Mouse (Mus musculus): ENCODE results near the gene Slc25a18. TPM values are rescaled to one million over a fixed set of nuclear protein-coding genes. Genes with fewer than 3 reads are reported as not detected.

Gene Slc25a18
- 0.08 and 0.19 TPM in 2 replicates for polyA plus RNA-seq (2016; fragmentation: Nextera tagmentation; extraction: Ambion mirVana)

- H3K27me3 ChIP-seq (ENCODE audit: low read depth, poor library complexity, severe bottlenecking), result no peaks in the 10 kb centered on the region
- H3K4me3 ChIP-seq, result no peak within 1 kb of the TSS
- H3K27ac ChIP-seq, result no peak within 1 kb of the TSS
- H3K9me3 ChIP-seq (replicated peaks), result no peaks in the 10 kb centered on the region
- H3K36me3 ChIP-seq, result peaks cover 47% of the 10 kb centered on the region
- no peak for DNase-seq (ENCODE audit: low spot score)
- WGBS, result 82% methylated on average over 5 of the region's 5 CpGs
- no peaks in the 10 kb centered on the region for H3K4me1 ChIP-seq
Observed at GRCm38 (mm10) chr6:120773149-120773628, at the start of gene Slc25a18. Gene Slc25a18 (plus strand): TSS chr6:120773578.

- Histone ChIP-seq H3K4me3 (no peak overlapping the region), H3K36me3 (peaks cover 10% of the 10 kb centered on the region), H3K27ac (no peak overlapping the region), H3K4me1 (no peaks in the 10 kb centered on the region), H3K9me3 (replicated peaks) (no peaks in the 10 kb centered on the region), H3K27me3 (ENCODE audit: low read depth, poor library complexity, severe bottlenecking) (no peaks in the 10 kb centered on the region)
- DNase-seq (ENCODE audit: low spot score), result no peak
- WGBS, result 88% methylated on average over 2 of the region's 2 CpGs
Observed at GRCm38 (mm10) chr6:120725986-120726385, 47.4 kb upstream of the Slc25a18 start.

- WGBS, result 85% methylated on average over 3 of the region's 3 CpGs
- DNase-seq (ENCODE audit: low spot score), result no peak
- peaks cover 74% of the 10 kb centered on the region for H3K36me3 ChIP-seq
- H3K4me1 ChIP-seq, result no peaks in the 10 kb centered on the region
- no peak overlapping the region for H3K4me3 ChIP-seq
- no peaks in the 10 kb centered on the region for H3K9me3 ChIP-seq (replicated peaks)
- H3K27ac ChIP-seq, result no peak overlapping the region
- H3K27me3 ChIP-seq (ENCODE audit: low read depth, poor library complexity, severe bottlenecking), result no peaks in the 10 kb centered on the region
Observed at GRCm38 (mm10) chr6:120736011-120736410, 37.4 kb upstream of the Slc25a18 start.

GRCm38 (mm10) chr6:120736566-120736965 lies 36.8 kb upstream of the Slc25a18 start:
- Histone ChIP-seq H3K36me3 (peaks cover 76% of the 10 kb centered on the region), H3K27me3 (ENCODE audit: low read depth, poor library complexity, severe bottlenecking) (no peaks in the 10 kb centered on the region), H3K27ac (no peak overlapping the region), H3K4me3 (no peak overlapping the region), H3K4me1 (no peaks in the 10 kb centered on the region), H3K9me3 (replicated peaks) (no peaks in the 10 kb centered on the region)
- no peak for DNase-seq (ENCODE audit: low spot score)
- WGBS, result 85% methylated on average over 3 of the region's 3 CpGs

GRCm38 (mm10) chr6:120743130-120743529 lies 30.2 kb upstream of the Slc25a18 start:
- Histone ChIP-seq H3K9me3 (replicated peaks) (no peaks in the 10 kb centered on the region), H3K36me3 (peaks cover 55% of the 10 kb centered on the region), H3K4me3 (no peak overlapping the region), H3K27ac (no peak overlapping the region), H3K4me1 (no peaks in the 10 kb centered on the region), H3K27me3 (ENCODE audit: low read depth, poor library complexity, severe bottlenecking) (no peaks in the 10 kb centered on the region)
- no peak for DNase-seq (ENCODE audit: low spot score)
- 98% methylated on average over 2 of the region's 2 CpGs for WGBS

- H3K4me1 ChIP-seq, result no peaks in the 10 kb centered on the region
- H3K27me3 ChIP-seq (ENCODE audit: low read depth, poor library complexity, severe bottlenecking), result no peaks in the 10 kb centered on the region
- peaks cover 54% of the 10 kb centered on the region for H3K36me3 ChIP-seq
- 92% methylated on average over 7 of the region's 7 CpGs for WGBS
- no peak for DNase-seq (ENCODE audit: low spot score)
- no peak overlapping the region for H3K27ac ChIP-seq
- H3K9me3 ChIP-seq (replicated peaks), result no peaks in the 10 kb centered on the region
- no peak overlapping the region for H3K4me3 ChIP-seq
Observed at GRCm38 (mm10) chr6:120744266-120744665, 29.1 kb upstream of the Slc25a18 start.

GRCm38 (mm10) chr6:120746416-120746815 lies 27.0 kb upstream of the Slc25a18 start:
- Histone ChIP-seq H3K27me3 (ENCODE audit: low read depth, poor library complexity, severe bottlenecking) (no peaks in the 10 kb centered on the region), H3K36me3 (peaks cover 61% of the 10 kb centered on the region), H3K4me1 (no peaks in the 10 kb centered on the region), H3K9me3 (replicated peaks) (no peaks in the 10 kb centered on the region), H3K4me3 (no peak overlapping the region), H3K27ac (no peak overlapping the region)
- DNase-seq (ENCODE audit: low spot score), result no peak
- 93% methylated on average over 2 of the region's 2 CpGs for WGBS

GRCm38 (mm10) chr6:120761151-120761550 lies 12.2 kb upstream of the Slc25a18 start:
- Histone ChIP-seq H3K4me1 (no peaks in the 10 kb centered on the region), H3K9me3 (replicated peaks) (no peaks in the 10 kb centered on the region), H3K4me3 (no peak overlapping the region), H3K27me3 (ENCODE audit: low read depth, poor library complexity, severe bottlenecking) (no peaks in the 10 kb centered on the region), H3K36me3 (peaks cover 98% of the 10 kb centered on the region), H3K27ac (no peak overlapping the region)
- no peak for DNase-seq (ENCODE audit: low spot score)
- WGBS, result 90% methylated on average over 2 of the region's 2 CpGs

- H3K9me3 ChIP-seq (replicated peaks), result no peaks in the 10 kb centered on the region
- 85% methylated on average over 1 of the region's 1 CpGs for WGBS
Observed at GRCm38 (mm10) chr6:120769972-120770371, 3.4 kb upstream of the Slc25a18 start.

GRCm38 (mm10) chr6:120771366-120771765 lies 2.0 kb upstream of the Slc25a18 start:
- H3K27ac ChIP-seq, result no peak overlapping the region
- 93% methylated on average over 1 of the region's 1 CpGs for WGBS
- DNase-seq (ENCODE audit: low spot score), result no peak
- H3K36me3 ChIP-seq, result peaks cover 57% of the 10 kb centered on the region
- no peaks in the 10 kb centered on the region for H3K4me1 ChIP-seq
- no peaks in the 10 kb centered on the region for H3K27me3 ChIP-seq (ENCODE audit: low read depth, poor library complexity, severe bottlenecking)
- H3K4me3 ChIP-seq, result no peak overlapping the region
- H3K9me3 ChIP-seq (replicated peaks), result no peaks in the 10 kb centered on the region

More at GRCm38 (mm10) chr6:120769972-120770371, 3.4 kb upstream of the Slc25a18 start:
- no peak for DNase-seq (ENCODE audit: low spot score)
- Histone ChIP-seq H3K4me3 (no peak overlapping the region), H3K36me3 (peaks cover 70% of the 10 kb centered on the region), H3K4me1 (no peaks in the 10 kb centered on the region), H3K27ac (no peak overlapping the region), H3K27me3 (ENCODE audit: low read depth, poor library complexity, severe bottlenecking) (no peaks in the 10 kb centered on the region)

GRCm38 (mm10) chr6:120772025-120772424 lies 1.4 kb upstream of the Slc25a18 start:
- Histone ChIP-seq H3K4me3 (no peak overlapping the region), H3K9me3 (replicated peaks) (no peaks in the 10 kb centered on the region), H3K27me3 (ENCODE audit: low read depth, poor library complexity, severe bottlenecking) (no peaks in the 10 kb centered on the region), H3K4me1 (no peaks in the 10 kb centered on the region), H3K27ac (no peak overlapping the region), H3K36me3 (peaks cover 51% of the 10 kb centered on the region)
- DNase-seq (ENCODE audit: low spot score), result no peak

GRCm38 (mm10) chr6:120773763-120774162 lies 385 bp downstream of the Slc25a18 start:
- no peak for DNase-seq (ENCODE audit: low spot score)
- H3K27ac ChIP-seq, result no peak overlapping the region
- H3K4me3 ChIP-seq, result no peak overlapping the region
- 93% methylated on average over 6 of the region's 6 CpGs for WGBS
- H3K27me3 ChIP-seq (ENCODE audit: low read depth, poor library complexity, severe bottlenecking), result no peaks in the 10 kb centered on the region
- H3K4me1 ChIP-seq, result no peaks in the 10 kb centered on the region
- H3K36me3 ChIP-seq, result peaks cover 41% of the 10 kb centered on the region
- no peaks in the 10 kb centered on the region for H3K9me3 ChIP-seq (replicated peaks)

- Histone ChIP-seq H3K36me3 (peaks cover 22% of the 10 kb centered on the region), H3K9me3 (replicated peaks) (no peaks in the 10 kb centered on the region), H3K4me1 (no peaks in the 10 kb centered on the region), H3K27ac (no peak overlapping the region), H3K4me3 (no peak overlapping the region), H3K27me3 (ENCODE audit: low read depth, poor library complexity, severe bottlenecking) (no peaks in the 10 kb centered on the region)
- no peak for DNase-seq (ENCODE audit: low spot score)
- WGBS, result 90% methylated on average over 3 of the region's 3 CpGs
Observed at GRCm38 (mm10) chr6:120776286-120776685, 2.9 kb downstream of the Slc25a18 start.

GRCm38 (mm10) chr6:120777533-120777932 lies 4.2 kb downstream of the Slc25a18 start:
- Histone ChIP-seq H3K4me1 (no peaks in the 10 kb centered on the region), H3K36me3 (peaks cover 12% of the 10 kb centered on the region; the same call in 1 of the 2 replicates), H3K4me3 (no peak overlapping the region), H3K9me3 (replicated peaks) (no peaks in the 10 kb centered on the region), H3K27me3 (ENCODE audit: low read depth, poor library complexity, severe bottlenecking) (no peaks in the 10 kb centered on the region), H3K27ac (no peak overlapping the region)
- DNase-seq (ENCODE audit: low spot score), result no peak
- 83% methylated on average over 9 of the region's 9 CpGs for WGBS
